Mouse (Mus musculus): ENCODE measurements around the gene Olfr1140.

Olfr1140 gene

GRCm38 (mm10) chr2:87743452-87743851 lies at the start of gene Olfr1140:
Olfr1140 (plus strand) TSS chr2:87743752.
- DNase-seq, result no peak

- DNase-seq, result no peak
These were observed 49.7 kb upstream of the Olfr1140 start, which contains the start of gene Olfr1136 for GRCm38 (mm10) chr2:87693847-87694246. Olfr1136 (minus strand) TSS chr2:87693947.

GRCm38 (mm10) chr2:87713079-87713478 lies 30.5 kb upstream of the Olfr1140 start, which contains the start of gene Olfr1137:
Olfr1137 (minus strand) TSS chr2:87713179.
- DNase-seq, result no peak

- DNase-seq, result no peak
These were observed 3.7 kb upstream of the Olfr1140 start, which contains the start of gene Olfr1138 for GRCm38 (mm10) chr2:87739878-87740277. Olfr1138 (minus strand) TSS chr2:87739978.

- no peak for DNase-seq
These were observed 10.3 kb downstream of the Olfr1140 start, which contains the start of gene Olfr1141 for GRCm38 (mm10) chr2:87753891-87754290. Olfr1141 (minus strand) TSS chr2:87753991.

- no peak for DNase-seq
These were observed 32.6 kb downstream of the Olfr1140 start for GRCm38 (mm10) chr2:87776143-87776542.

GRCm38 (mm10) chr2:87779183-87779582 lies 35.6 kb downstream of the Olfr1140 start, which contains the start of gene Olfr152:
Olfr152 (plus strand) TSS chr2:87779483.
- no peak for DNase-seq
